Mouse (Mus musculus) stomach, embryonic 14.5 days (tissue): Measurements from ENCODE around the gene Coro6. TPM values are rescaled to one million over a fixed set of nuclear protein-coding genes. Genes with fewer than 3 reads are reported as not detected.
A peak's percentile ranks its signal among the peaks of the same experiment; 100 is the strongest.

Source experiments
- ATAC-seq: fragments of 200-750 bp; cut with Nextera tagmentation; 2 replicates; pipeline ENCODE4 v1.8.0; 2017; ENCODE audit warnings: low read depth, moderate TSS enrichment; ENCODE audit not compliant: insufficient number of reproducible peaks, insufficient read depth, low FRiP score
- H3K27ac ChIP-seq: fragments of 300-500 bp; sonication (generic); 2 replicates; pipeline ENCODE4 v1.5.1; 2014; ENCODE audit warnings: mild to moderate bottlenecking, low read length, moderate library complexity, mixed read lengths
- H3K27me3 ChIP-seq: fragments of 300-500 bp; sonication (generic); 2 replicates; pipeline ENCODE4 v1.6.1; 2014; ENCODE audit warnings: low read length, control low read depth, mixed read lengths; ENCODE audit not compliant: control insufficient read depth, insufficient read depth
- H3K36me3 ChIP-seq: fragments of 300-500 bp; sonication (generic); 2 replicates; pipeline ENCODE4 v1.6.1; 2014; ENCODE audit warnings: mild to moderate bottlenecking, control low read depth, low read length, moderate library complexity, mixed read lengths; ENCODE audit not compliant: control insufficient read depth, insufficient read depth
- H3K4me1 ChIP-seq: fragments of 300-500 bp; sonication (generic); 2 replicates; pipeline ENCODE4 v1.6.1; 2014; ENCODE audit warnings: low read length, control low read depth, mixed read lengths; ENCODE audit not compliant: control insufficient read depth, insufficient read depth
- H3K4me2 ChIP-seq: fragments of 300-500 bp; sonication (generic); replicated peaks from 2 replicates; pipeline ENCODE4 v1.6.1; 2014; ENCODE audit warnings: low read depth, low read length, control low read depth
- H3K4me3 ChIP-seq: fragments of 300-500 bp; sonication (generic); 2 replicates; pipeline ENCODE4 v1.5.1; 2014; ENCODE audit warnings: low read depth, low read length, control low read depth
- H3K9ac ChIP-seq: fragments of 300-500 bp; sonication (generic); replicated peaks from 2 replicates; pipeline ENCODE4 v1.6.1; 2014; ENCODE audit warnings: low read depth, mild to moderate bottlenecking, control low read depth, low read length, moderate library complexity, mixed read lengths
- H3K9me3 ChIP-seq: fragments of 300-500 bp; sonication (generic); 2 replicates; pipeline ENCODE4 v1.6.1; 2016; ENCODE audit warnings: low read depth, low read length, control low read depth; ENCODE audit not compliant: control insufficient read depth
- WGBS: fragments of 180-500 bp; shearing (Covaris S2); extraction: QIAGEN DNeasy Blood & Tissue Kit; methylation state at CpG from one replicate; pipeline ENCODE4 v1.1.7; 2014; 5-methylcytosine and 5-hydroxymethylcytosine counted together
- polyA plus RNA-seq: library from polyadenylated mRNA; unstranded; fragments of >200 nt; fragmentation: Nextera tagmentation; extraction: Ambion mirVana; gene quantifications from 2 replicates; pipeline ENCODE4 v1.2.1, GENCODE M21; 2014

Gene Coro6
- polyA plus RNA-seq, 1 experiment from 2014 or later: 0.09 TPM

DNA sequence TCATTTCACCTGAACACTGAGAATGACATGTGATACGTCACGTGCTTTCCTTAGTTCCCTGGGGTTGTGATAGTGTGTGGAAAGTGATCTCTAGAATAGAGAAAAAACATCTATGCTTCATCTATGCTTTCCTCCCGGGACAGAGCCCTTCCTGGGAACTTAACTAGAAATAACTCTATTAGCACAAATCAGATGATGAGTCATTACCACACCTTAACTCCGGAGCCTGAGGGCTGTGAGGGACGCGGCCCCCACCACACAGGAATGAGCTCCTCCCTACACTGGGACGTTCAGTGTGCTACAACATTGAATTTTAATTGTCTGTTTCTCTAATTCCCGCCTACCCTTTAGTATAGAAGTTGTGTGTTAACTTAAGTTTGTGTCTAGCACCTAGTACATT lies 21.2 kb upstream of the Coro6 start:
- no peaks in the 10 kb centered on the region; the same call in 1 of the 2 replicates for H3K4me1 ChIP-seq
- WGBS: 72% methylated on average over 8 of the region's 8 CpGs
- H3K4me2 ChIP-seq: no peak overlapping the region
- no peak overlapping the region for H3K27ac ChIP-seq
- H3K4me3 ChIP-seq: no peak overlapping the region
- no peaks in the 10 kb centered on the region for H3K36me3 ChIP-seq
- ATAC-seq: no peak
- no peaks in the 10 kb centered on the region for H3K27me3 ChIP-seq
- H3K9me3 ChIP-seq: no peaks in the 10 kb centered on the region
- H3K9ac ChIP-seq: no peak overlapping the region

DNA sequence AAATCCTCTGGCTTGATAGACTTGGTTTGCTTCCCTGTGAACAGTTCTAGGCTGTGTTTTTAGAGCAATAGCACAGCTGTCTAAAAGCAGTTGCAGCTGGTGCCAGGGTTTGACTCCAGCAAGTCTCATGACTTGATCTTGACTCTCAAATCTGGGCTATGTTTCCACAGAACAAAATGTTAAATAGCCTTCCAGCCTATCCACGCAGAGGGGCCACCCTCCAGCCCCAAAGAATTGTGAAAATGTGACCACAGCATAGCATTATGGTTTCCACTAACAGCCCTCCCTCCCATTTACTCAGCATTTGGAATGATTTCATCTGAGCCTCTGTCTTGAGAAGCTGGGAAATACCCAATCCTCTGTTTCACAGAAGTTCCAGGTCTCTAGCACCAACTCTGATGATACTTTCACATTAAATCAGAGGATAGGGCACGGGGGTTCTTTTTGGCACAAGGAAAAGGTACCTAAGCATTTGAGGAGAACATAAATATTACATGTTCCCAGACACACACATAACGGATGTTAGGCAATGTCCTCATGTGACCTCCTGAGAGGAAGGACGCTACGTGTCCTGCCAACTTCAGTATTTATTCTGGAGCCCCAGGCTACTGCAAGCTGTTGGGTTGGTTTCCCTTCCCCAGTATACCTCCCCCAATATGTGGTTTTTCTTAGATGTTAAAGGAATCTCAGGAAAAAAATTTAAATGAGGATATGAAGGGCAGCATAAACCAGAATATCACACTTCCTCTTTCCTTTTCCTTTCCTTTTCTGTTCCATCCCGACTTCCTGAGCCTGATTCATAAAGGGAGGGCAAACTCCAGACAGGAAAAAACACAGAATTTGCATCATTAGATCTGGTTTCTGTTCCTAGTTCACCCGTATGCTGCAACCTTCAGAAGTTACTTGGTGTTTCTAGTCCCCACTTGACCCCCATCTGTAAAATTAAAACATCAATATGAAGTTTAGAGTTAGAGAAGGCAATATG lies 19.7 kb upstream of the Coro6 start:
- Histone ChIP-seq H3K4me1 (no peaks in the 10 kb centered on the region; the same call in 1 of the 2 replicates), H3K9ac (no peak overlapping the region), H3K4me2 (no peak overlapping the region), H3K36me3 (no peaks in the 10 kb centered on the region), H3K9me3 (no peaks in the 10 kb centered on the region), H3K4me3 (no peak overlapping the region), H3K27me3 (no peaks in the 10 kb centered on the region), H3K27ac (no peak overlapping the region)
- ATAC-seq: no peak
- 70% methylated on average over 7 of the region's 7 CpGs for WGBS

DNA sequence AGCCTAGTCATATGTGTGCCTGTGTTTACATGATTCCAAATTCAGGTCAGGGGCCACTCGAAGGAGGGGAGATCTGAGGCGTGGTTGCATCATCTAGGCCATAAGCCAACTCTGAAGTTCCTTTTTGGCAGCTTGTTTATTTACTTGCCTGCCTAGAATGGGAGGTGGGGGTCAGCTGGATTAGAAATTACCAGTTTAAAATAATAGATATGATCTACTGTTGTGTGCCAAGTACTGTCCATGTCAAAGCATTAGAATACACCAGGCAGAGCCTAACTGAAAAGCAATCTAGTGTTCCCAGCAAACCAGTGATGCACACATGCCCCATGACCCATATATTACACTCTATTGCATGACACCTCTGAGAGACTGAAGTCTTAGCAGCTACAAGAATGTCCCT lies 17.3 kb upstream of the Coro6 start:
- 59% methylated on average over 2 of the region's 2 CpGs for WGBS
- Histone ChIP-seq H3K4me1 (no peaks in the 10 kb centered on the region; the same call in 1 of the 2 replicates), H3K36me3 (peaks cover 3% of the 10 kb centered on the region; the same call in 1 of the 2 replicates), H3K27me3 (no peaks in the 10 kb centered on the region), H3K9me3 (no peaks in the 10 kb centered on the region), H3K27ac (no peak overlapping the region), H3K4me3 (no peak overlapping the region), H3K9ac (no peak overlapping the region), H3K4me2 (no peak overlapping the region)
- no peak for ATAC-seq

DNA sequence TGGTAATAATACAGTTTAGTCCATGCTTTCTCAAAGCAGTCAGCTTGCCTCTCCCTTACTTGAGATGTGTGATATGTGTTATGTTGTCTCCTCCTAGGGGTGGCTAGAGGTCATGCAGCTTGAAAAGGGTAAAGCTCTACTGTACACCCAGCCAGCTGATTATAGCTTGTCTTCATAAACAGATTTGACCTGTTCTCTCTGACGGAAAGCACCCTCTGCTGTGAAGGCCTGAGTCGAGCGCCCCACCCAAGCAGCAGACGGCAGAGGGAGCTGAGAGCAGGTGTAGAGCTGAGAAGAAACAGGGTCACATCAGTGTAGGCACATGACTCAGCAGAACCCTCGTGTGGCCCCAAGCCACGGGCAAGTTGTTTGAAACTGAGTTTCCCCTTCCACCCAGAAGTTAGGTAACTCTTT lies 15.6 kb upstream of the Coro6 start:
- no peak overlapping the region for H3K4me2 ChIP-seq
- ATAC-seq: peak; percentile 37; the same call in 1 of the 2 replicates
- no peak overlapping the region for H3K27ac ChIP-seq
- H3K9me3 ChIP-seq: no peaks in the 10 kb centered on the region
- H3K4me1 ChIP-seq: no peaks in the 10 kb centered on the region; the same call in 1 of the 2 replicates
- H3K27me3 ChIP-seq: no peaks in the 10 kb centered on the region
- 33% methylated on average over 6 of the region's 6 CpGs for WGBS
- peaks cover 3% of the 10 kb centered on the region; the same call in 1 of the 2 replicates for H3K36me3 ChIP-seq
- no peak overlapping the region for H3K9ac ChIP-seq
- no peak overlapping the region for H3K4me3 ChIP-seq

DNA sequence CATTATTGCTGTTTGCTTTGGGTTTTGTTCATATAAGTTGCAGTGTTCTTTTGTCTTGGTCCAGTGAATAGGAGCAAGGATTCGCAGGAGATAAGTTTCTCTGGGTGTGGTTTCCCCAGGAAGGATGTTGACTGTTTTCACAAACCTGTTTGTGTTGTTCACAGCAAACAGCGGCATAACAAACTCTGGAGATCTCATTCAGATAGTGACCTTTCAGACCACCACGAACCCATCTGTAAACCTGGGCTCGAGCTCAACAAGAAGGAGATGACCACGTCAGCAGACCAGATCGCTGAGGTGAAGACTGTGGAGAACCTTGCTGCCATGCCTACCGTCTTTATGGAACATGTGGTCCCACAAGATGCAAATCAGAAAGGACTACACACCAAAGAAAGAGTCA lies 13.0 kb upstream of the Coro6 start:
- WGBS: 91% methylated on average over 7 of the region's 7 CpGs
- Histone ChIP-seq H3K36me3 (peaks cover 3% of the 10 kb centered on the region; the same call in 1 of the 2 replicates), H3K9me3 (no peaks in the 10 kb centered on the region), H3K4me1 (no peaks in the 10 kb centered on the region), H3K27ac (no peak overlapping the region), H3K4me2 (no peak overlapping the region), H3K9ac (no peak overlapping the region), H3K27me3 (no peaks in the 10 kb centered on the region), H3K4me3 (no peak overlapping the region)
- ATAC-seq: no peak

DNA sequence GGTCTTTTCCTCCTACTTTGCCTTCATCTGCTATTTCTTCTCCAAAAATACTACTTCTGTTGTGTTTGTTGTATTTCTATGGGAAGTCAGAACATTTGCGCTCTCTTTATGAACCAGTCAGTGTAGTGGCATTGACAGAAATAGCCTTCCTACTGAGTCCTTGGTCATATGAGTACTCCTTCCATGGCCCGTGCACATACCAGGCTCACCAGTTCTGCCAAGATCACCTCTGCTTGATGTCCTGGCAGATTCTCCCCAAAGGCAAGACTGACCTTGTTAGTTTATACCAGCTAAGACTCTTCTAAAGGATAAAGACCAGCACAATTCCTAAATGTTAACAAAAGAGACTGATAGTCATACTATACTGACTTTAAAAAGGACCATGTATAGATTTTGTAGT lies 10.5 kb upstream of the Coro6 start:
- no peaks in the 10 kb centered on the region for H3K9me3 ChIP-seq
- 95% methylated on average over 2 of the region's 2 CpGs for WGBS
- H3K27me3 ChIP-seq: no peaks in the 10 kb centered on the region
- H3K4me2 ChIP-seq: no peak overlapping the region
- peaks cover 3% of the 10 kb centered on the region; the same call in 1 of the 2 replicates for H3K36me3 ChIP-seq
- no peak for ATAC-seq
- H3K4me1 ChIP-seq: no peaks in the 10 kb centered on the region
- no peak overlapping the region for H3K4me3 ChIP-seq
- no peak overlapping the region for H3K9ac ChIP-seq
- H3K27ac ChIP-seq: no peak overlapping the region

DNA sequence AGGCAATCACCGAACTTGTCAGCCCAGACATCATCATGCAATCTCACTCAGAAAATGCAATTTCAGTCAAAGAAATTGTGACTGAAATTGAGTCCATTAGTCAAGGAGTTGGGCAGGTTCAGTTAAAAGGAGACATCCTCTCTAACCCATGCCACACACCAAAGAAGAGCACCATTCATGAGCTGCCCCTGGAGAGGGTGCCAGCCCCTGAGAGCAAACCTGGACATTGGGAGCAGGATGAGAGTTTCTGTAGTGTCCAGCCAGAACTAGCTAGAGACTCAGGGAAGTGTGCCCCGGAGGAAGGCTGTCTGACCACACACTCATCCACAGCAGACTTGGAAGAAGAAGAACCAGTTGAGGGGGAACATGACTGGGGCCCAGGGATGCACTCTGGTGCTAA lies 8.8 kb upstream of the Coro6 start:
- Histone ChIP-seq H3K9me3 (no peaks in the 10 kb centered on the region), H3K4me2 (no peak overlapping the region), H3K27me3 (no peaks in the 10 kb centered on the region), H3K9ac (no peak overlapping the region), H3K36me3 (peaks cover 3% of the 10 kb centered on the region; the same call in 1 of the 2 replicates), H3K4me1 (no peaks in the 10 kb centered on the region), H3K4me3 (no peak overlapping the region), H3K27ac (no peak overlapping the region)
- whole genome bisulfite sequencing: 92% methylated on average over 2 of the region's 2 CpGs
- ATAC-seq: no peak

DNA sequence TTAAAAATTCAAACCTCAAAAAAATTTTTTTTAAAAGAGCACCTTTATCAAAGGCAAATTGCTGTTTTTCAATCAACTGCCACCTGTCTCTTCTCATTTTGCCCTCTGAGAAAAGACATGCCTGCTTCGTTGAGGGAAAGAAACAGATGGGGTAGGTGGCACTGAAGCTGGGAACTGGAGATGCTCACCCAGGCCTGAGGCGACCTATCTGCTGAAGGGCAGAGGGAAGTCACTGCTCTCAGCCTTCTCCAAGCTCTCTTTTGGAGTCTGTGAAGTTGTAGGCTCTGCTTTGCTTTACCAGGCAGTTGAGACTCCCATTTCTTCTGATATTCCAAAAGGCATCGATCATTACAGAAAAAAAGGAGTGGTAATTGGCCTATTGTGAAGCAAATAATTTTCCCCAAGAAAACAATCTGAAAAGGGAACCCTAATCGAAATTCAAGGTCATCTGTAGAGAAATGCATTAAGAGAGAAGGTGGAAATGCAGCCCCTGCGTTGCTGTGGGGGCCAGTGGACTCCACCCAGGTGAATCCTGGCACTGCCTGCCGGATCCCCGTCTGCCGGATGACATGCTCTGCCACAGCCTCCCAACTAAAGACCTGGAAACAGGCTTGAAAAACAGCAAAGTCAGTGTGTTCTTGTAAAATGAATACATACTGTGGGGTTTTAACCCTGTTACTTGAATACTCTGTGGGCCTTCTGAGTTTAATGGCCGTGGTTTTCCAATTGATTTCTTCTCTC lies 6.3 kb upstream of the Coro6 start:
- no peak overlapping the region for H3K4me2 ChIP-seq
- no peak overlapping the region for H3K4me3 ChIP-seq
- no peaks in the 10 kb centered on the region; the same call in 1 of the 2 replicates for H3K36me3 ChIP-seq
- no peaks in the 10 kb centered on the region for H3K27me3 ChIP-seq
- H3K4me1 ChIP-seq: no peaks in the 10 kb centered on the region
- no peaks in the 10 kb centered on the region for H3K9me3 ChIP-seq
- WGBS: 86% methylated on average over 9 of the region's 9 CpGs
- H3K27ac ChIP-seq: no peak overlapping the region
- no peak for ATAC-seq
- H3K9ac ChIP-seq: no peak overlapping the region
